Mouse (Mus musculus) cortical plate, adult 2 months (tissue): ENCODE results near the gene Fgfr2. TPM values are rescaled to one million over a fixed set of nuclear protein-coding genes. Genes with fewer than 3 reads are reported as not detected.
"Not testable (repeated sequence)": the region's sequence is repeated elsewhere in the genome, so short reads cannot be mapped to it uniquely, and the experiment has no call there.

Source experiments
- H3K27ac ChIP-seq: fragments of 200-500 bp; 2 replicates; pipeline ENCODE4 v1.5.1; 2012; ENCODE audit warnings: low read length, control low read depth, inconsistent platforms; ENCODE audit not compliant: insufficient read depth
- H3K4me1 ChIP-seq: fragments of 200-500 bp; 2 replicates; pipeline ENCODE4 v1.6.1; 2011; ENCODE audit warnings: low read length; ENCODE audit not compliant: control insufficient read depth, insufficient read depth
- H3K4me3 ChIP-seq: fragments of 200-500 bp; 2 replicates; pipeline ENCODE4 v1.5.1; 2011; ENCODE audit warnings: mild to moderate bottlenecking, low read length, control low read depth; ENCODE audit not compliant: insufficient read depth
- CTCF ChIP-seq: fragments of 200-500 bp; IDR thresholded peaks from 2 replicates; pipeline ENCODE4 v1.5.1; 2011; ENCODE audit warnings: mild to moderate bottlenecking, control low read depth, low read length; ENCODE audit not compliant: insufficient read depth; ENCODE audit errors: extremely low read depth
- POLR2A ChIP-seq: fragments of 200-500 bp; IDR thresholded peaks from 2 replicates; pipeline ENCODE4 v1.6.1; 2011; ENCODE audit warnings: mild to moderate bottlenecking, low read length, control low read depth; ENCODE audit not compliant: insufficient read depth; ENCODE audit errors: extremely low read depth
- polyA plus RNA-seq: library from polyadenylated mRNA; depleted of rRNA; stranded (reverse); fragments of >200 nt; gene quantifications from 2 replicates; pipeline ENCODE4 v1.2.3, GENCODE M21; 2012

Gene Fgfr2
- polyA plus RNA-seq, 1 experiment = 50.4 TPM

- TF ChIP-seq CTCF (no peak), POLR2A (no peak)
- H3K27ac ChIP-seq = no peak overlapping the region
- H3K4me3 ChIP-seq = no peak overlapping the region
- no peaks in the 10 kb centered on the region for H3K4me1 ChIP-seq
Observed at GRCm38 (mm10) chr7:130597546-130597945, 2525.6 kb downstream of the Fgfr2 start.

- H3K27ac ChIP-seq, H3K4me3 ChIP-seq, H3K4me1 ChIP-seq: not testable (repeated sequence)
Observed at GRCm38 (mm10) chr7:130596079-130596855, 2526.9 kb downstream of the Fgfr2 start.

DNA sequence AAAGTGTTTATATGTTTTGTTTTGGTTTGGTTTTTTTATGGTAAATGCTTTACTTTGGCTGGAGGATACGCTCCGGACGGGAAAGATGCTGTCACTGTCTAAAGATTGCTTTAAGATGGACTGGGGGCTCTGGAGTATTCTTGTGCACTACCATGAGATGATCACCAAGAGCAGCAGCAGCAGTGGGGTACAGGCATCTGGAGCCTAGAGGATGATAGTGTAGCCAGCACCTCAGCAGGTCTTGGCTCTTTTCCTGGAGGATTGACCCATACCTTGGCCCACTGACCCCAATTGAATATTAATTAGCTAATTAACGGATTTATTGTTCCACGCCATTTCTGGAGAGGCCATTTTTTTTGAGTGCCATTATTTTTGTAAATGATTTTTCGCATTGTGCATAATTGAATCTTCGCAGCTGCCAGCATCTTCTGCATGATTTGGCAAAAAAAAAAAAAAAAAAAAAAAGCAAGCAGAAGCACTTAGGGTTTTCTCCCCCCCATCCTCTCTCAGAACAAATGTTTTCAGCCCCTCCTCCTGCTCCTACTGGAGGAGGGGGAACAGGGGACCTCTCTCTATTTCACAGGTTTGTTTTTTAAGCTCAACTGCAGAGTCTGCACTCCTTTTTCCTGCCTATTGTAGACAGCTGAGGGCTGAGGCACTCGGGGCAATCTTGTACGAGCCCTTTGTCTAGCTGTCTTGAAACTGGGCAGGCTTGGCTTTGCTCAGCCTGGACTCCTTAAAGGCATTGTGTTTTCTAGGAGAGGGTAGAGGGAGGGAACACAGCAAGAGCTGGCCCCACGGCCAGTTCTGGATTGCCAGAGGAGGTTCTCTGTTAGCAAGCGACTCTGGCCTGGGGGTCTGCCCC lies 2529.5 kb downstream of the Fgfr2 start:
- not testable (repeated sequence) for H3K4me1 ChIP-seq, H3K4me3 ChIP-seq, H3K27ac ChIP-seq

DNA sequence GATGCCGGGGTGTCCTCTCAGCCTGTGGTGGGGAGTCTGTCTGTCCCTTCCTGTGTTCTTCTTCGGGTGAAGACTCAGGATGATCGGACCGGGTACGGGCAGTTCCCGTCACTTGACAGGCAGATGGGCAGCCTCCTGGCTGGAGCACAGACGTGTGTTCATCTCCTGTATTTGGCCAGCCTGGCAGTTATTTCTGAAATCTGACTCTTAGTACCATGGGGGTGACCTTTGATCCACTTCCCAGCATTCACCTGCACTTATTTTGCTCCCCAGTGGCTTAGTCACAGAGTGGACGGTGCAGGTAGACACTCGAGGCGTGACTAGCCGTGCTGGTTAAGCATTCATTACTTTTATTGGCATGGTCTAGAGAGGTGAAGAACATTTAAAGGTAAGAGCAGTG lies 2530.2 kb downstream of the Fgfr2 start:
- not testable (repeated sequence) for H3K4me3 ChIP-seq, H3K4me1 ChIP-seq, H3K27ac ChIP-seq

- no peak overlapping the region for H3K27ac ChIP-seq
- TF ChIP-seq CTCF (no peak), POLR2A (no peak)
- H3K4me3 ChIP-seq = no peak overlapping the region
- peaks cover 3% of the 10 kb centered on the region; the same call in 1 of the 2 replicates for H3K4me1 ChIP-seq
Observed at GRCm38 (mm10) chr7:130590845-130591437, 2532.2 kb downstream of the Fgfr2 start.

GRCm38 (mm10) chr7:130590081-130590828 lies 2532.9 kb downstream of the Fgfr2 start:
- peaks cover 3% of the 10 kb centered on the region; the same call in 1 of the 2 replicates for H3K4me1 ChIP-seq
- no peak overlapping the region for H3K27ac ChIP-seq
- TF ChIP-seq POLR2A (no peak), CTCF (no peak)
- H3K4me3 ChIP-seq = no peak overlapping the region

DNA sequence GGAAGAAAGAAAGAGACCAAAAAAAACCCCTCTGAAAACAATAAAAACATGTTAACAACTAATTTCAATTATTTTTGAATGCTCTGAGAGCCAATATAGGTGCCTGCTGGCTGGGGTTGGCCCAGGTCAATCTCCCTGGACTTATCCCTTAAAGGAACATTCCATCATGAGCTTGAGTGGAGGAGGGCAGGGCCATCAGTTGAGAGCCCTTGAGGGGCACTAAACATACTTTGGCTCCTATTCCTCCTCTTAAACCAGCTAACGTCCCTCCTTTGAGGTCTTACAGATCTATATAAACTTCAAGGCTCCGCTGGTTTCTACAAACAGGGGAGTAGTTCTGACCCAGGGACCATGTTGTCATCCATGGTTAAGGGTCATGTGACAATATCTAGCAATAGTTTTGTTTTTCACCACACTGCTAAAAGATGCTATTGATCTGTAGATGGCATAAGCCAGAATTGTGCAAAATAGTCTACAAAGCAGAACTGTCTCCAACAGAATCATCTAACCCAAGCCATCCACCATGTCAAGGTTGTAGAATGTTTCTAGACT lies 2536.6 kb downstream of the Fgfr2 start:
- Histone ChIP-seq H3K27ac (no peak overlapping the region), H3K4me1 (peaks cover 3% of the 10 kb centered on the region; the same call in 1 of the 2 replicates), H3K4me3 (no peak overlapping the region)
- TF ChIP-seq CTCF (no peak), POLR2A (no peak)

- TF ChIP-seq POLR2A (no peak), CTCF (no peak)
- peaks cover 2% of the 10 kb centered on the region; the same call in 1 of the 2 replicates for H3K4me1 ChIP-seq
- no peak overlapping the region for H3K27ac ChIP-seq
- no peak overlapping the region for H3K4me3 ChIP-seq
Observed at GRCm38 (mm10) chr7:130578607-130579006, 2544.5 kb downstream of the Fgfr2 start.

DNA sequence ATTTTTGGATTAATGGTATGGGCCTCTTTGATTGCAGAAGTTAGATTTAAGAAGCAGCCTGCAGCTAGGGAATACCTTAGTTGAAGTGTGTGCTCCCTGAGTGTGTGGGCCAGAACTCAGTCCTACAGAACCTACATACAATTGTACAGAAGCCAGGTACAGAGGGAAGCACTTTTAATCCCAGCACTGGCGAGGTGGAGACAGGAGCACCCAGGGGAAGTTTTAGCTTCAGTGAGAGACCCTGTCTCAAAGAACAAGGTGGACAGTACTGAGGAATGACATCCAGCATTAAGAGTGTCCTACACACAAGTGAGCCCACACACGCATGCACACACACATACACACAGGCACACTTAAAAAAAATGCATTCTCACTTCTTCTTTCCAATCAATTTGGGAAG lies 2545.1 kb downstream of the Fgfr2 start:
- no peak for TF ChIP-seq CTCF
- no peak for TF ChIP-seq POLR2A

More for the DNA sequence above, 2545.1 kb downstream of the Fgfr2 start:
- peaks cover 2% of the 10 kb centered on the region; the same call in 1 of the 2 replicates for H3K4me1 ChIP-seq
- H3K4me3 ChIP-seq = no peak overlapping the region
- H3K27ac ChIP-seq = no peak overlapping the region
